ENCODE assay signal across 16 mouse cellular contexts in genomic region chr17:27225801-27226200, GRCm38 (mm10). TPM values are rescaled to one million over a fixed set of nuclear protein-coding genes. Genes with fewer than 3 reads are reported as not detected.
"Had no signal": no experiment of that assay in that cellular context is flagged by ENCODE, and none has a peak within 500 bp of the region (broad histone marks: within the 10 kb centered on the region; RNA-seq: fewer than 3 reads in every experiment).

No protein-coding gene starts in this region.

- H3K4me2 ChIP-seq: neural tube, embryonic 13.5 days; neural tube, embryonic 15.5 days; stomach, embryonic 15.5 days had no signal

- H3K4me1 ChIP-seq: stomach, embryonic 15.5 days had no signal

- H3K36me3 ChIP-seq: neural tube, embryonic 13.5 days; neural tube, embryonic 15.5 days; stomach, embryonic 15.5 days had no signal

- H3K27me3 ChIP-seq: neural tube, embryonic 15.5 days had no signal

- H3K9ac ChIP-seq: neural tube, embryonic 13.5 days; neural tube, embryonic 15.5 days; stomach, embryonic 15.5 days had no signal

- H3K27ac ChIP-seq: neural tube, embryonic 13.5 days; neural tube, embryonic 15.5 days; stomach, embryonic 15.5 days; stomach, postnatal 0 days had no signal

- DNase-seq: right cerebral cortex, adult 18-20 months; right cerebral cortex, postnatal 14 days; right cerebral cortex, postnatal 25 days; right cerebral cortex, postnatal 4 days; spleen, adult 18-20 months; thymus, adult 18-20 months; thymus, adult 2 months; thymus, postnatal 14 days; thymus, postnatal 25 days; thymus, postnatal 36 days; thymus, postnatal 4 days had no signal

- H3K4me3 ChIP-seq: neural tube, embryonic 13.5 days; neural tube, embryonic 15.5 days; stomach, embryonic 15.5 days had no signal

- H3K9me3 ChIP-seq: neural tube, embryonic 13.5 days; neural tube, embryonic 15.5 days; stomach, embryonic 15.5 days had no signal

RNA-seq across cellular contexts. Expression of gene Ip6k3, which starts 58.2 kb away (rescaled TPM):
- polyA plus RNA-seq: small intestine, adult 2 months had no signal
